Mouse (Mus musculus) gastrocnemius, postnatal 10 days (tissue): ENCODE results near the gene Cd33. TPM values are rescaled to one million over a fixed set of nuclear protein-coding genes. Genes with fewer than 3 reads are reported as not detected.

Experiments used
- DNase-seq: peaks from one replicate; pipeline ENCODE4 v3.0.0; 2021; ENCODE audit warnings: mixed read lengths
- total RNA-seq, 2 experiments: library from RNA; stranded (reverse); gene quantifications; 2 replicates each; pipeline ENCODE4 v1.2.3; 2021

Gene Cd33
- total RNA-seq, 2 experiments from 2014 or later, result 3.1 to 3.9 TPM

GRCm38 (mm10) chr7:43515076-43515475 lies 29.2 kb downstream of the Cd33 start:
- no peak for DNase-seq

- no peak for DNase-seq
Observed at GRCm38 (mm10) chr7:43512519-43512918, 31.7 kb downstream of the Cd33 start.

GRCm38 (mm10) chr7:43511707-43512478 lies 32.3 kb downstream of the Cd33 start:
- no peak for DNase-seq

- no peak for DNase-seq
Observed at GRCm38 (mm10) chr7:43495343-43496021, 48.7 kb downstream of the Cd33 start.

GRCm38 (mm10) chr7:43490861-43491260 lies 53.4 kb downstream of the Cd33 start:
- no peak for DNase-seq

GRCm38 (mm10) chr7:43490182-43490584 lies 54.0 kb downstream of the Cd33 start:
- DNase-seq, result peak; percentile 45

GRCm38 (mm10) chr7:43489631-43490125 lies 54.5 kb downstream of the Cd33 start, which contains the start of gene Iglon5:
Gene Iglon5 (minus strand): TSS chr7:43490075.
- DNase-seq, result no peak

- no peak for DNase-seq
Observed at GRCm38 (mm10) chr7:43488646-43489045, 55.6 kb downstream of the Cd33 start.

GRCm38 (mm10) chr7:43483236-43483635 lies 61.0 kb downstream of the Cd33 start:
- no peak for DNase-seq

- DNase-seq, result no peak
Observed at GRCm38 (mm10) chr7:43482090-43482716, 62.0 kb downstream of the Cd33 start.

GRCm38 (mm10) chr7:43481191-43481590 lies 63.0 kb downstream of the Cd33 start:
- DNase-seq, result no peak

- DNase-seq, result no peak
Observed at GRCm38 (mm10) chr7:43476376-43476775, 67.9 kb downstream of the Cd33 start.

GRCm38 (mm10) chr7:43475706-43476105 lies 68.5 kb downstream of the Cd33 start:
- DNase-seq, result no peak

Other genes starting within 250 kb of the Cd33 start
- 10 to 100 TPM; 15.6 to 17.0 TPM for gene Zfp715, start 231.1 kb downstream of the Cd33 start, total RNA-seq
- not detected for gene Siglecf, start 193.1 kb downstream of the Cd33 start, total RNA-seq
- under 1 TPM; 0.14 to 0.59 TPM for gene Siglecg, start 136.2 kb downstream of the Cd33 start, total RNA-seq
- not detected for gene Lim2, start 116.8 kb downstream of the Cd33 start, total RNA-seq
- not detected for gene Nkg7, start 107.4 kb downstream of the Cd33 start, total RNA-seq
- gene Cldnd2, start 103.6 kb downstream of the Cd33 start, total RNA-seq, result not detected
- gene Etfb, start 100.3 kb downstream of the Cd33 start, total RNA-seq, result 100 to 1,000 TPM; 346 to 421 TPM
- 1 to 10 TPM in 1 of 2 experiments, under 1 TPM in 1; 0.66 to 1.2 TPM for gene Gm45233, start 100.3 kb downstream of the Cd33 start, total RNA-seq
- gene Vsig10l, start 81.3 kb downstream of the Cd33 start, total RNA-seq, result 1 to 10 TPM; 1.4 to 3.8 TPM
- gene Iglon5, start 54.4 kb downstream of the Cd33 start, total RNA-seq, result 1 to 10 TPM; 1.2 to 1.3 TPM
- gene 4931406B18Rik, start 38.5 kb downstream of the Cd33 start, total RNA-seq, result not detected
- 1 to 10 TPM; 1.2 to 1.4 TPM for gene Zfp658, start 17.8 kb upstream of the Cd33 start, total RNA-seq
- 1 to 10 TPM; 6.1 to 7.3 TPM for gene Zfp719, start 35.2 kb upstream of the Cd33 start, total RNA-seq
- gene Zfp819, start 62.7 kb upstream of the Cd33 start, total RNA-seq, result not detected
- not detected for gene Ceacam18, start 90.3 kb upstream of the Cd33 start, total RNA-seq
- under 1 TPM; 0.45 to 0.59 TPM for gene Siglece, start 115.7 kb upstream of the Cd33 start, total RNA-seq
- gene Ctu1, start 127.6 kb upstream of the Cd33 start, total RNA-seq, result 1 to 10 TPM; 3.2 to 3.8 TPM
- gene Klk14, start 146.0 kb upstream of the Cd33 start, total RNA-seq, result not detected
- not detected for gene Klk13, start 168.1 kb upstream of the Cd33 start, total RNA-seq
- not detected for gene Klk12, start 224.5 kb upstream of the Cd33 start, total RNA-seq
- gene Klk11, start 230.2 kb upstream of the Cd33 start, total RNA-seq, result not detected
- gene Klk10, start 236.6 kb upstream of the Cd33 start, total RNA-seq, result under 1 TPM; 0.28 to 0.32 TPM
- gene Klk9, start 247.5 kb upstream of the Cd33 start, total RNA-seq, result not detected